Mouse (Mus musculus) liver, embryonic 15.5 days (tissue): ENCODE data around the gene Ide. TPM values are rescaled to one million over a fixed set of nuclear protein-coding genes. Genes with fewer than 3 reads are reported as not detected.

Experiments used
- ATAC-seq: fragments of 200-750 bp; cut with Nextera tagmentation; 2 replicates; pipeline ENCODE4 v1.8.0; 2017; ENCODE audit warnings: moderate number of reproducible peaks, mild to moderate bottlenecking, moderate library complexity; ENCODE audit not compliant: insufficient read depth
- H3K27ac ChIP-seq: fragments of 300-500 bp; sonication (generic); replicated peaks from 2 replicates; pipeline ENCODE4 v1.5.1; 2015; ENCODE audit warnings: mild to moderate bottlenecking, inconsistent platforms
- H3K27me3 ChIP-seq: fragments of 300-500 bp; sonication (generic); 2 replicates; pipeline ENCODE4 v1.6.1; 2015; ENCODE audit warnings: mild to moderate bottlenecking, inconsistent platforms
- H3K36me3 ChIP-seq: fragments of 300-500 bp; sonication (generic); replicated peaks from 2 replicates; pipeline ENCODE4 v1.6.1; 2015; ENCODE audit warnings: moderate library complexity, mild to moderate bottlenecking, inconsistent platforms
- H3K4me1 ChIP-seq: fragments of 300-500 bp; sonication (generic); replicated peaks from 2 replicates; pipeline ENCODE4 v1.6.1; 2015; ENCODE audit warnings: inconsistent platforms
- H3K4me2 ChIP-seq: fragments of 300-500 bp; sonication (generic); 2 replicates; pipeline ENCODE4 v1.6.1; 2015; ENCODE audit warnings: moderate library complexity, mild to moderate bottlenecking, inconsistent platforms
- H3K4me3 ChIP-seq: fragments of 300-500 bp; sonication (generic); replicated peaks from 2 replicates; pipeline ENCODE4 v1.5.1; 2015; ENCODE audit warnings: mild to moderate bottlenecking, inconsistent platforms
- H3K9ac ChIP-seq: fragments of 300-500 bp; sonication (generic); 2 replicates; pipeline ENCODE4 v1.6.1; 2015; ENCODE audit warnings: moderate library complexity, mild to moderate bottlenecking, inconsistent platforms
- H3K9me3 ChIP-seq: fragments of 300-500 bp; sonication (generic); replicated peaks from 2 replicates; pipeline ENCODE4 v1.6.1; 2016; ENCODE audit warnings: inconsistent platforms
- WGBS: fragments of 180-500 bp; shearing (Covaris S2); methylation state at CpG from one replicate; pipeline ENCODE4 v1.1.7; 2015; ENCODE audit warnings: mixed read lengths; ENCODE audit not compliant: insufficient replicate concordance; 5-methylcytosine and 5-hydroxymethylcytosine counted together
- polyA plus RNA-seq: library from polyadenylated mRNA; unstranded; fragments of >200 nt; fragmentation: Nextera tagmentation; extraction: Ambion mirVana; gene quantifications from 2 replicates; pipeline ENCODE4 v1.2.1, GENCODE M21; 2015

Ide gene
- polyA plus RNA-seq, 1 experiment from 2014 or later, result 25.8 TPM

DNA sequence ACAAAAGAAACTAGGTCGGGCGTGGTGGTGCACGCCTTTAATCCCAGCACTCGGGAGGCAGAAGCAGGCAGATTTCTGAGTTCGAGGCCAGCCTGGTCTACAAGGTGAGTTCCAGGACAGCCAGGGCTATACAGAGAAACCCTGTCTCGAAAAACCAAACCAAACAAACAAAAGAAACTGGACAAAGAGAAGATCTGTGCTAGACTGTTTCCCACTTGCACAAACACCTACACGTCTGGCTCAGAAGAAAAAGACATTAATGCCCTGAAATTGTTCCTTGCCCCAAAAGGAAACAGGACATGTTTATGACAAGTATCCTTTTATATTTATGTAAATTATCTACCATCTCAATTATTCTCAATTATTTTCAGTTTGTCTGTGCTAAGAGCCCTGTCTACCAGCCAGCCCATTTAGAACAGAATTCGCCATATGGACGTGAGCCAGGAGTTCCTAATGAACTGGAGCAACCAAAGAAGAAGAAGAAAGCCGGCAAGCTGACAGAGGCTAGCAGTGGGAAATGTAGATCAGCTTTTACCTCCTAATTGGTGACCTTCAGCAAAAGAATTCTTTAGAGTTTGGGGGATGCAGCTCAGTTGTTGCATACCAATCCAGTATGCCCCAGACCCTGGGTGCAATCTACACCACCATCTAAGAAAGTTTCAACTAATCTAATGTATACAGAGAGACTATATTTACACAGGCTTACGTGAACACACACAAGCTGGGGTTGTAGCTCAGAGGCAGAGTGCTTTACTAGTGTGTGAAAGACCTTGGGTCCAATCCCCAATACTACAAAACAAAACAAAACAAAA, 25.7 kb upstream of the Ide start:
- Histone ChIP-seq H3K9ac (no peak overlapping the region), H3K4me1 (0 out of 2 replicates have a peak, but pooled peaks cover 5% of the 10 kb centered on the region), H3K36me3 (no peaks in the 10 kb centered on the region), H3K9me3 (no peaks in the 10 kb centered on the region), H3K27ac (no peak overlapping the region), H3K4me2 (no peak overlapping the region), H3K27me3 (no peaks in the 10 kb centered on the region), H3K4me3 (no peak overlapping the region)
- no peak for ATAC-seq
- WGBS, result 59% methylated on average over 11 of the region's 11 CpGs

DNA sequence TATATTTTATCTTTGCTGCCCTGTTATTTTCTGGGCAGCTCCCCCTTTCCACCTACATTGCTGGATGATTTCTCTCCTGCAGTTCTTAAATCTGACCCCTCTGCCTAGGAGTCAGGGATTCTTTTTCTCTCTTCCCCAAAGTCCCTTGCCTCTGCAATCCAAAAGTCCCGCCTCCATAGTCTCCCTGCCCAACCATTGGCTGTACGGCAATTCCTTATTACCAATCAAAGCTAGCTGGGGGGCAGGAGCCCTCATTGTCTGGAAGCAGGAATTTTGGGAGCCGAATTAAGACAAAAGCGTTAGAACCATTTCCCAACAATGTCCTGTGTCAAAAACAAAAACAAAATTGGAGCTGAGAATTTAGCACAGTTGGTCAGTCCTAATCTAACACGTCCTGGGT, 24.9 kb upstream of the Ide start:
- Histone ChIP-seq H3K9me3 (no peaks in the 10 kb centered on the region), H3K4me3 (no peak overlapping the region), H3K4me2 (no peak overlapping the region)

DNA sequence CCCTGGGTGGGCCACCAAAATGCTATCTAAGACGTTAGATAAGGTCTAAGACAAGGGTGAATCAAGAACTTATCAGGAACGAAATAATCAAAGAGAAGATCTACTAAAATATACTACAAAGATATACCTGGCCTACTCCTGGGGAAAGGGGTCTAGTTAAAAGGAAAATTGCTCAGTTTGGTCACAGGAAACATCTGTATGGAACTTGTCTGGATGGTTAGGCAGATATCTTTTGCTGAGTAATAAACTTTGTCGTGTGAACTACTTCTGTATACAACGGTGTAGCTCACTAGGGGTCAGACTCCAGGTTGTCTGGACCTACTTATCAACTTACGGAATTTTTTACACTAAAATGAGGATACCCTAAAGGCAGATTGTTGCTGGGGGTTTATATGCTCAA, 22.4 kb upstream of the Ide start:
- Histone ChIP-seq H3K9me3 (no peaks in the 10 kb centered on the region), H3K4me3 (no peak overlapping the region), H3K4me2 (no peak overlapping the region), H3K27ac (no peak overlapping the region), H3K4me1 (0 out of 2 replicates have a peak, but pooled peaks cover 5% of the 10 kb centered on the region), H3K9ac (no peak overlapping the region), H3K27me3 (no peaks in the 10 kb centered on the region), H3K36me3 (no peaks in the 10 kb centered on the region)
- 19% methylated on average over 5 of the region's 5 CpGs for WGBS
- no peak for ATAC-seq

More for the DNA sequence above, 24.9 kb upstream of the Ide start:
- Histone ChIP-seq H3K27me3 (no peaks in the 10 kb centered on the region), H3K27ac (no peak overlapping the region), H3K4me1 (0 out of 2 replicates have a peak, but pooled peaks cover 5% of the 10 kb centered on the region), H3K9ac (no peak overlapping the region), H3K36me3 (no peaks in the 10 kb centered on the region)
- 55% methylated on average over 5 of the region's 5 CpGs for WGBS
- ATAC-seq, result no peak

DNA sequence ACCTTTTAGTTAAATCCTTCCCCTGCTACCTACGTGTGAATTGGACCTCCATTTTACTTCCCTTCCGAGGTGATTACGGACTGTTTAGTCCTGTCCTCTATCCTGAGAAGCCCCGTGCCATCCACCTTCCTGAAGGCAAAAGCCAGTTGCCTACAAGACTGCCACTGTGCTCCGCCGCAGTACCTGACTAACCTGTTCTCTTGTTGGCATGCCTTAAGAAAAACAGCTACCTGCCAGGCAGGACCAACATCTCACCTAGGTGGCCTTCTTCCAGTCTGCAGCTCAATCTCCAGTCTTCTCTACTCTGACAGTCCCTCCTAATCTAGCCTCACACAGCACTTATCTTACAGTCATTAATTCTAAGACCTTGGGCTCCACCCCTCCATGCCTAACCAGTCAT, 15.7 kb upstream of the Ide start:
- Histone ChIP-seq H3K4me2 (no peak overlapping the region), H3K27me3 (no peaks in the 10 kb centered on the region), H3K36me3 (peaks cover 13% of the 10 kb centered on the region), H3K4me3 (no peak overlapping the region), H3K9me3 (no peaks in the 10 kb centered on the region), H3K4me1 (peaks cover 5% of the 10 kb centered on the region), H3K27ac (no peak overlapping the region), H3K9ac (no peak overlapping the region)
- no peak for ATAC-seq
- 79% methylated on average over 6 of the region's 6 CpGs for WGBS

DNA sequence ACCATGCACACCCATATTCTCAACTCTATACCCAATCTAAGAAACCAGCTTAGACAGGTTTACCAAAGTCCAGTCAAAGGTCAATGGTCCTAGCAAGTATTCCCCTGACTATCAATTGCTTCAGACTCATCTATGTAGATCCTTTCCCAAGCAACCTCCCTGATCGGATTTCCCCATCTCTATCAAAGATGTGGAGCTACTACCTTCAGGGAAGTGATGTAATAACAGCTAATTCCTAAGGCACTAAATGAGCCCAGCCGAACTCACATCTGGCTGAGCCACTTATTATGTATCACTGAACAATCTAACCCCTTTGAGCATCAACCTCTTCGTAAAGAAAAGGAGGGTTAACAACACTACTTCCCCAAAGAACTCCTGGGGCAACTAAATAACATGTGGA, 15.1 kb upstream of the Ide start:
- H3K27ac ChIP-seq, result no peak overlapping the region
- 75% methylated on average over 3 of the region's 3 CpGs for WGBS
- peaks cover 5% of the 10 kb centered on the region for H3K4me1 ChIP-seq
- H3K36me3 ChIP-seq, result peaks cover 13% of the 10 kb centered on the region
- no peak overlapping the region for H3K4me2 ChIP-seq
- H3K4me3 ChIP-seq, result no peak overlapping the region
- no peak for ATAC-seq
- H3K9me3 ChIP-seq, result no peaks in the 10 kb centered on the region
- no peak overlapping the region for H3K9ac ChIP-seq
- H3K27me3 ChIP-seq, result no peaks in the 10 kb centered on the region

DNA sequence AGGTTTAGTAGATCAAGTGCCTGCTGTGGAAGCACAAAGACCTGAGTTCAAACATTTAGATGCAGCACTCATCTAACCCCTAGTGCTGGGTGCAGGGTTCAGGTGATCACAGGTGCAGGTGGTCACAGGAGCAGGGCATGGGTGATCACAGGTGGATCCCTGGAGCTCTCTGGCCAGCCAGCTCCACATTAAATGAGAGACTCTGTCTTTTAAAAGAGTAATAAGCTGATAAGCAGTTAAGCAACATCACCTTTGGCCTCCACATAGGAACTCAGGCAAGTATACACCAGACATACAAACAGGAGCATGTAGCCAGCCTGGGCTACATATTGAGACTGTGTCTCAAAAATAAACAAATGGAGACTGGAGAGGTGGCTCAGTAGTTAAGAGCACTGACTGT, 11.3 kb upstream of the Ide start:
- no peak overlapping the region for H3K4me2 ChIP-seq
- H3K4me1 ChIP-seq, result peaks cover 5% of the 10 kb centered on the region
- no peak overlapping the region for H3K9ac ChIP-seq

DNA sequence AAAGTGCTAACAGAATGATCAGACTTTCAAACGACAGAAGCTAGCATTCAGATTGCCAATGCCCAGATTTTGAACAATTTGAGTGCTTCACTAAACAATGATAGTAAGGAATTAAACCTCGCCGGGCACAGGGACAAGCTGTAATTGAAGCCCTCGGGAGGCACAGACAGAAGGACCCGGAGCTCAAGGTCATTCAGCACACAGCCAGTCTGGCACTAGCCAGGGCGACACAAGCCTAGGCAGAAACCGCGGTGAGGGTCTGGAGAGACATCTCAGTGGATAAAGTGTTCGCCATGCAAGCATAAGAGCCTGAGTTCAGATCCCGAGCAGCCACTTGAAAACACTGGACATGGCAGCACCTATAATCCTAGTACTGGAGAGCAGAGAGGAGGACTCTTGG, 10.7 kb upstream of the Ide start:
- Histone ChIP-seq H3K27me3 (no peaks in the 10 kb centered on the region), H3K9ac (no peak overlapping the region), H3K4me1 (peaks cover 2% of the 10 kb centered on the region), H3K36me3 (peaks cover 13% of the 10 kb centered on the region), H3K4me2 (no peak overlapping the region), H3K9me3 (no peaks in the 10 kb centered on the region), H3K4me3 (no peak overlapping the region), H3K27ac (no peak overlapping the region)
- WGBS, result 82% methylated on average over 10 of the region's 10 CpGs
- no peak for ATAC-seq

More for the DNA sequence above, 11.3 kb upstream of the Ide start:
- ATAC-seq, result no peak
- Histone ChIP-seq H3K9me3 (no peaks in the 10 kb centered on the region), H3K27ac (no peak overlapping the region), H3K4me3 (no peak overlapping the region), H3K27me3 (no peaks in the 10 kb centered on the region), H3K36me3 (peaks cover 13% of the 10 kb centered on the region)

DNA sequence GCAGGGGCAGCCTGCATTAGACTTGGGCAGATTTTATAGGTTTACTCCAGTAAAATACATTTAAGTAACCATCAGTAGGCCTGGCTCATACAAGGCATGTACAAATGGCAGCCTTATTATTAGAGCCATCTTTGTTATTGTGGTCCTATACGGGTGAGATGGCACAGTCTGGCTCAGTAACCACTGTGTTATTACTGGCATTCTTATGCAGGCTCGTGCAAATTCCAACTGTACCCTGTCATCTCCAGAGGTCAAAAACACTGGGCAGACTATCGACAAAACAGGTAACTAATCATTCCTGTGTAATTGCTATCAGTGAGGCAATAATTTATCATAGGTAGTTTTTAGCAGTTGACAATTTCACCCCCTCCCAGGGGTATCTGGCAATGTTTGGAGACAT, 8.6 kb upstream of the Ide start:
- ATAC-seq, result no peak
- Histone ChIP-seq H3K36me3 (peaks cover 1% of the 10 kb centered on the region; the same call in 1 of the 2 replicates), H3K27ac (no peak overlapping the region), H3K4me3 (no peak overlapping the region), H3K4me2 (no peak overlapping the region), H3K9me3 (no peaks in the 10 kb centered on the region), H3K4me1 (no peaks in the 10 kb centered on the region), H3K27me3 (no peaks in the 10 kb centered on the region), H3K9ac (no peak overlapping the region)
- WGBS, result 62% methylated on average over 3 of the region's 3 CpGs

DNA sequence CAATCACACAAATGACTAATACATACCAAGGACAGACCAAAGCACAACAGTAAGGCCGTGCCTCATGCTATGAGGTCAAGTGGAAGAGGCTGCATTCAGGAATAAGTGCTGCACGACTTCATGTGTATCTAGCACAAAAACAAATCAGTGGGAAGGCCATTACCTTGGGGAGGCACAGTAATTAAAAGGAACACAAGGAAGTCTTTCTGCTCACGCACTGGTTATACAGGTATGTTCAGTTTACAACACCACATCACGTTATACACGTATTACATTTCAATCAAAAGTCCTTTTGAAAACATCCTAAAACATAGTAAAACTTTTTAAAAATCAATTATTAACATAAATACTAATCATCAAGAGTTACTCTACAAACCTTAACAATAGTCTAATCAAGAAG, 6.2 kb upstream of the Ide start:
- no peaks in the 10 kb centered on the region for H3K27me3 ChIP-seq
- H3K9me3 ChIP-seq, result no peaks in the 10 kb centered on the region
- H3K4me1 ChIP-seq, result no peaks in the 10 kb centered on the region; the same call in 1 of the 2 replicates
- H3K27ac ChIP-seq, result no peak overlapping the region
- ATAC-seq, result no peak
- H3K9ac ChIP-seq, result no peak overlapping the region
- H3K4me2 ChIP-seq, result no peak overlapping the region
- 75% methylated on average over 5 of the region's 5 CpGs for WGBS
- H3K36me3 ChIP-seq, result no peaks in the 10 kb centered on the region
- H3K4me3 ChIP-seq, result no peak overlapping the region

DNA sequence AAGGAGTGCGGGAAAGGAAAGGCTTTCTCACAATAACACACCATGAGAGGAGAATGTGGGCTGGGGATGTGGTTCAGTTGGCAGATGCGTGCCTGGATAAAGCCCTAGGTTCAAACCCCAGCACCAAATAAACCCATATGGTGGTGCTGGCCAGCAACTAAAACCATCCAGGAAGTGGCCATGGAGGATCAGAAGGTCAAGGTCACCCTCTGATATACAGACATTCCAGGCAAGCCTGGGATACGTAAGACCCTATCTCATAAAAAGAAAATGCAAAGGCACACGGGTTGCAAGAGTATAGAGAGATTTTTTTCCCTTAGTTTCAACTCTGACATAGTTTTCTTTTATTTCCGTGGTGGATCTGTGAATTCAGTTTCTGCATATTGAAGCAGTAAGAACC, 3.3 kb upstream of the Ide start:
- no peak overlapping the region for H3K4me2 ChIP-seq
- no peaks in the 10 kb centered on the region for H3K36me3 ChIP-seq
- H3K4me3 ChIP-seq, result no peak overlapping the region
- H3K27ac ChIP-seq, result no peak overlapping the region
- ATAC-seq, result no peak
- H3K27me3 ChIP-seq, result no peaks in the 10 kb centered on the region
- H3K9ac ChIP-seq, result no peak overlapping the region
- 45% methylated on average over 5 of the region's 5 CpGs for WGBS
- peaks cover 6% of the 10 kb centered on the region; the same call in 1 of the 2 replicates for H3K4me1 ChIP-seq
- H3K9me3 ChIP-seq, result no peaks in the 10 kb centered on the region

DNA sequence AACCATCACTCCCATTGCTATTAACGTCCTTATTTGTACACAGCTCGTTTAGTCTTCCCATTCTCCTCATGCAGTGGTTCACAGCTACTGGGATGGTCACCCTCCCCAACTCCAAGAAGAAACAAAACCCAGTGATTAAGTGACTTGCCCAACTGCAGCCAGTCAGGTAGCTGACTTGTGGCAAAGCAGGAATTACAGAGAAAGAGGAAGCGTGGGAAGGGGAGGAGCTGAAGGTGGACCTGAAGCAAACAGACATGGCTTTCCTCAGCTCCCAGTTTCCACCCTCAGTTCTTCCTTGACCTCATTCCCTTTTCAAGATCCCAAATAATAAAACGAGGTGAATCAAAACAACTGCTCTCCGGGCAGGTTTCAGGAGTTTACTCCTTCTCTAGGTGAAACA, 2.8 kb upstream of the Ide start:
- 48% methylated on average over 5 of the region's 5 CpGs for WGBS
- peaks cover 6% of the 10 kb centered on the region; the same call in 1 of the 2 replicates for H3K4me1 ChIP-seq
- H3K27me3 ChIP-seq, result no peaks in the 10 kb centered on the region
- H3K4me3 ChIP-seq, result no peak overlapping the region
- ATAC-seq, result no peak
- H3K9ac ChIP-seq, result no peak overlapping the region
- no peaks in the 10 kb centered on the region for H3K9me3 ChIP-seq
- H3K27ac ChIP-seq, result no peak overlapping the region
- H3K36me3 ChIP-seq, result no peaks in the 10 kb centered on the region
- H3K4me2 ChIP-seq, result no peak overlapping the region

DNA sequence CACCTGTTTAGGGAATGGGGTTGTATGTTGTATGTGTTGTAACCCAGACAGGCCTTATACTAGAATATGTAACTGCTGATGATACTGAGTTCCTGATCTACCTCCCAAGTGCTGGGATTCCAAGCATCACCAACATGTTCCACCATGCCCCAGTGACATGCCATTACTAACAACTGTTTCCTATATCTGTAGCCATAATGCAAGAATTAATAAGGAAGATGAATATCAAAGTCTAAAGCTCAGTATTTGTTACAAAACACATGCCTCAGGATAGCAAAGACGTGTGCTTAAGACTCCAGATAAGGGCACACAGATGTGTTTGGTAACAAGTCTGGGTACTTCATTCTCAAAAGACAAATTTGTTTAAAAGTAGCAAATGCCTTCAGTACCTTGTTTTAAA, 2.3 kb downstream of the Ide start:
- no peak overlapping the region for H3K9ac ChIP-seq
- H3K36me3 ChIP-seq, result no peaks in the 10 kb centered on the region
- no peaks in the 10 kb centered on the region for H3K9me3 ChIP-seq
- no peak for ATAC-seq
- H3K27ac ChIP-seq, result no peak overlapping the region
- H3K4me1 ChIP-seq, result peaks cover 25% of the 10 kb centered on the region
- no peaks in the 10 kb centered on the region for H3K27me3 ChIP-seq
- no peak overlapping the region for H3K4me2 ChIP-seq
- 39% methylated on average over 1 of the region's 1 CpGs for WGBS
- no peak overlapping the region for H3K4me3 ChIP-seq
